ENCODE assay signal across 10 mouse cellular contexts in genomic region chr1:39006830-39007829, GRCm38 (mm10). TPM values are rescaled to one million over a fixed set of nuclear protein-coding genes. Genes with fewer than 3 reads are reported as not detected.
DNase-seq lines count a peak whose midpoint lies in the region; ATAC-seq and TF ChIP-seq lines count a peak whose summit lies in the region.
"Had no signal": no experiment of that assay in that cellular context is flagged by ENCODE, and none has a peak within 500 bp of the region (broad histone marks: within the 10 kb centered on the region; RNA-seq: fewer than 3 reads in every experiment).

No protein-coding gene starts in this region.

- TF ChIP-seq EP300 in lung, postnatal 0 days (IDR thresholded peaks at IDR 0.05) = no peak
- TF ChIP-seq EP300 in stomach, postnatal 0 days (optimal IDR thresholded peaks at IDR 0.05) = no peak

- no peak overlapping the region for H3K9ac ChIP-seq in embryonic facial prominence, embryonic 14.5 days (ENCODE audit: low read depth, low read length)
- H3K9ac ChIP-seq in lung, embryonic 16.5 days (ENCODE audit: low read length) = no peak overlapping the region
- H3K9ac ChIP-seq in lung, postnatal 0 days (replicated peaks; ENCODE audit: low read depth) = no peak overlapping the region
- no peak overlapping the region for H3K9ac ChIP-seq in hindbrain, embryonic 14.5 days
- no peak overlapping the region for H3K9ac ChIP-seq in stomach, postnatal 0 days (ENCODE audit: low read length)
- H3K9ac ChIP-seq: liver, embryonic 14.5 days had no signal

- no peaks in the 10 kb centered on the region for H3K4me1 ChIP-seq in embryonic facial prominence, embryonic 14.5 days (ENCODE audit: control insufficient read depth, insufficient read depth, low read length)
- H3K4me1 ChIP-seq in embryonic facial prominence, embryonic 10.5 days = peaks cover 16% of the 10 kb centered on the region
- 0 out of 2 replicates have a peak, but pooled peaks cover 3% of the 10 kb centered on the region for H3K4me1 ChIP-seq in lung, embryonic 16.5 days (replicated peaks; ENCODE audit: control insufficient read depth, insufficient read depth, low read length)
- no peaks in the 10 kb centered on the region for H3K4me1 ChIP-seq in lung, postnatal 0 days (ENCODE audit: insufficient read depth, low read depth, low read length)
- H3K4me1 ChIP-seq in hindbrain, embryonic 14.5 days (replicated peaks; ENCODE audit: control insufficient read depth, insufficient read depth, low read length) = peaks cover 11% of the 10 kb centered on the region
- 0 out of 2 replicates have a peak, but pooled peaks cover 2% of the 10 kb centered on the region for H3K4me1 ChIP-seq in stomach, postnatal 0 days (replicated peaks; ENCODE audit: control insufficient read depth, insufficient read depth)

- WGBS in embryonic facial prominence, embryonic 14.5 days = 42% methylated on average over 11 of the region's 11 CpGs
- 57% methylated on average over 11 of the region's 11 CpGs for WGBS in embryonic facial prominence, embryonic 10.5 days
- 40% methylated on average over 11 of the region's 11 CpGs for WGBS in lung, embryonic 16.5 days
- 33% methylated on average over 11 of the region's 11 CpGs for WGBS in lung, postnatal 0 days
- 45% methylated on average over 11 of the region's 11 CpGs for WGBS in hindbrain, embryonic 14.5 days
- 52% methylated on average over 11 of the region's 11 CpGs for WGBS in stomach, postnatal 0 days

- no peak overlapping the region for H3K27ac ChIP-seq in embryonic facial prominence, embryonic 14.5 days (replicated peaks; ENCODE audit: low read depth, low read length)
- no peak overlapping the region for H3K27ac ChIP-seq in embryonic facial prominence, embryonic 10.5 days (replicated peaks)
- H3K27ac ChIP-seq in lung, embryonic 16.5 days (ENCODE audit: low read length) = no peak overlapping the region
- H3K27ac ChIP-seq in lung, postnatal 0 days (ENCODE audit: low read length) = no peak overlapping the region
- H3K27ac ChIP-seq in hindbrain, embryonic 14.5 days = peak overlapping the region; percentile 57; the same call in 1 of the 2 replicates
- no peak overlapping the region for H3K27ac ChIP-seq in stomach, postnatal 0 days (replicated peaks)
- H3K27ac ChIP-seq: liver, embryonic 14.5 days had no signal

- DNase-seq in embryonic facial prominence, embryonic 14.5 days (ENCODE audit: low spot score) = peak; percentile 45
- DNase-seq in embryonic facial prominence, embryonic 10.5 days (ENCODE audit: low spot score) = no peak
- DNase-seq in lung, postnatal 0 days (ENCODE audit: low spot score) = no peak
- DNase-seq in hindbrain, embryonic 14.5 days (ENCODE audit: low spot score) = peak; percentile 48
- DNase-seq in stomach, postnatal 0 days (ENCODE audit: low spot score) = peak; percentile 43
- DNase-seq in frontal cortex, postnatal 14 days (ENCODE audit: low spot score in 2 of 2) = no peak
- DNase-seq: gastrocnemius, postnatal 10 days had no signal

- no peaks in the 10 kb centered on the region for H3K9me3 ChIP-seq in embryonic facial prominence, embryonic 14.5 days (ENCODE audit: control insufficient read depth, low read length)
- H3K9me3 ChIP-seq in embryonic facial prominence, embryonic 10.5 days = no peaks in the 10 kb centered on the region
- H3K9me3 ChIP-seq in lung, embryonic 16.5 days (ENCODE audit: control insufficient read depth, low read length) = no peaks in the 10 kb centered on the region
- H3K9me3 ChIP-seq in lung, postnatal 0 days (ENCODE audit: low read length) = no peaks in the 10 kb centered on the region
- no peaks in the 10 kb centered on the region for H3K9me3 ChIP-seq in hindbrain, embryonic 14.5 days (ENCODE audit: control insufficient read depth, low read length)
- no peaks in the 10 kb centered on the region for H3K9me3 ChIP-seq in stomach, postnatal 0 days (ENCODE audit: control insufficient read depth, low read length)

- TF ChIP-seq CTCF in lung, postnatal 0 days (IDR thresholded peaks at IDR 0.05) = no peak
- no peak for TF ChIP-seq CTCF in stomach, postnatal 0 days (IDR thresholded peaks at IDR 0.05; ENCODE audit: low read depth)

- H3K4me2 ChIP-seq in embryonic facial prominence, embryonic 14.5 days (ENCODE audit: low read depth, low read length) = no peak overlapping the region
- H3K4me2 ChIP-seq in lung, embryonic 16.5 days (ENCODE audit: low read depth, low read length) = no peak overlapping the region
- no peak overlapping the region for H3K4me2 ChIP-seq in lung, postnatal 0 days (replicated peaks; ENCODE audit: low read depth, low read length)
- no peak overlapping the region for H3K4me2 ChIP-seq in hindbrain, embryonic 14.5 days (replicated peaks)
- H3K4me2 ChIP-seq in stomach, postnatal 0 days (replicated peaks; ENCODE audit: low read depth) = no peak overlapping the region

- ATAC-seq in embryonic facial prominence, embryonic 14.5 days (ENCODE audit: low read depth) = peak; percentile 5; the same call in 1 of the 2 replicates
- 0 out of 2 replicates have a peak, but pooled peaks have one; percentile 34 for ATAC-seq in lung, embryonic 16.5 days (ENCODE audit: low read depth)
- ATAC-seq in lung, postnatal 0 days = no peak
- ATAC-seq in hindbrain, embryonic 14.5 days (ENCODE audit: low FRiP score) = peak; percentile 65
- ATAC-seq in stomach, postnatal 0 days (ENCODE audit: low FRiP score, low TSS enrichment) = peak; percentile 67; the same call in 1 of the 2 replicates
- ATAC-seq in cerebellum, adult (ENCODE audit: insufficient number of reproducible peaks, low FRiP score, low TSS enrichment) = no peak

- H3K4me3 ChIP-seq in embryonic facial prominence, embryonic 14.5 days (ENCODE audit: low read depth, low read length) = no peak overlapping the region
- no peak overlapping the region for H3K4me3 ChIP-seq in embryonic facial prominence, embryonic 10.5 days
- H3K4me3 ChIP-seq in lung, embryonic 16.5 days (ENCODE audit: low read length) = no peak overlapping the region
- H3K4me3 ChIP-seq in lung, postnatal 0 days (ENCODE audit: low read depth, low read length) = no peak overlapping the region
- no peak overlapping the region for H3K4me3 ChIP-seq in hindbrain, embryonic 14.5 days (replicated peaks; ENCODE audit: low read length)
- no peak overlapping the region for H3K4me3 ChIP-seq in stomach, postnatal 0 days (ENCODE audit: low read depth, low read length)

- no peaks in the 10 kb centered on the region for H3K36me3 ChIP-seq in embryonic facial prominence, embryonic 14.5 days (ENCODE audit: control insufficient read depth, insufficient read depth, low read length)
- H3K36me3 ChIP-seq in embryonic facial prominence, embryonic 10.5 days (replicated peaks) = no peaks in the 10 kb centered on the region
- H3K36me3 ChIP-seq in lung, embryonic 16.5 days (ENCODE audit: control insufficient read depth, insufficient read depth, low read length) = no peaks in the 10 kb centered on the region
- no peaks in the 10 kb centered on the region for H3K36me3 ChIP-seq in lung, postnatal 0 days (ENCODE audit: insufficient read depth, low read length)
- no peaks in the 10 kb centered on the region for H3K36me3 ChIP-seq in hindbrain, embryonic 14.5 days (replicated peaks; ENCODE audit: control insufficient read depth, insufficient read depth)
- H3K36me3 ChIP-seq in stomach, postnatal 0 days (ENCODE audit: control insufficient read depth, insufficient read depth, low read length) = no peaks in the 10 kb centered on the region

- H3K27me3 ChIP-seq in embryonic facial prominence, embryonic 14.5 days (replicated peaks; ENCODE audit: control insufficient read depth, insufficient read depth, low read length) = no peaks in the 10 kb centered on the region
- H3K27me3 ChIP-seq in embryonic facial prominence, embryonic 10.5 days (replicated peaks; ENCODE audit: low read depth, poor library complexity, severe bottlenecking) = no peaks in the 10 kb centered on the region
- no peaks in the 10 kb centered on the region for H3K27me3 ChIP-seq in lung, embryonic 16.5 days (ENCODE audit: control insufficient read depth, insufficient read depth, low read depth, low read length)
- no peaks in the 10 kb centered on the region for H3K27me3 ChIP-seq in lung, postnatal 0 days (replicated peaks; ENCODE audit: insufficient read depth, low read length)
- H3K27me3 ChIP-seq in hindbrain, embryonic 14.5 days (ENCODE audit: control insufficient read depth, insufficient read depth, low read length) = no peaks in the 10 kb centered on the region
- no peaks in the 10 kb centered on the region for H3K27me3 ChIP-seq in stomach, postnatal 0 days (ENCODE audit: control insufficient read depth, insufficient read depth, low read length)

RNA-seq across cellular contexts. Expression of gene Pdcl3, which starts 21.7 kb away (rescaled TPM):
- 147 and 149 TPM in 2 replicates for polyA plus RNA-seq in embryonic facial prominence, embryonic 14.5 days (2014; fragmentation: Nextera tagmentation; extraction: Ambion mirVana)
- polyA plus RNA-seq in embryonic facial prominence, embryonic 10.5 days (2016; fragmentation: Nextera tagmentation; extraction: Ambion mirVana) = 153 and 165 TPM in 2 replicates
- polyA plus RNA-seq in lung, embryonic 16.5 days (2015; fragmentation: Nextera tagmentation; extraction: Ambion mirVana) = 167 and 181 TPM in 2 replicates
- polyA plus RNA-seq in lung, postnatal 0 days (2015; fragmentation: Nextera tagmentation; extraction: Ambion mirVana) = 139 and 155 TPM in 2 replicates
- polyA plus RNA-seq in hindbrain, embryonic 14.5 days (2014; fragmentation: Nextera tagmentation; extraction: Ambion mirVana) = 131 and 141 TPM in 2 replicates
- polyA plus RNA-seq in stomach, postnatal 0 days (2015; fragmentation: Nextera tagmentation; extraction: Ambion mirVana) = 151 and 155 TPM in 2 replicates

Comparison
In these comparisons a context has a peak if more than half of its experiments do, and no peak if none do; other contexts are left out.
1. ATAC-seq: peak in embryonic facial prominence, embryonic 14.5 days (single experiment), lung, embryonic 16.5 days (single experiment), hindbrain, embryonic 14.5 days (single experiment) and stomach, postnatal 0 days (single experiment); none in lung, postnatal 0 days (single experiment) and cerebellum, adult (single experiment).
2. DNase-seq: peak in embryonic facial prominence, embryonic 14.5 days (single experiment), hindbrain, embryonic 14.5 days (single experiment) and stomach, postnatal 0 days (single experiment); none in embryonic facial prominence, embryonic 10.5 days (single experiment), lung, postnatal 0 days (single experiment) and frontal cortex, postnatal 14 days (0 of 2).